Mouse (Mus musculus) brain, embryonic 14.5 days (tissue): ENCODE measurements around the gene Plch1.

Experiments used
- CTCF ChIP-seq: fragments of 200-500 bp; IDR thresholded peaks from 2 replicates; pipeline ENCODE4 v1.5.1; 2012; ENCODE audit warnings: inconsistent platforms, mild to moderate bottlenecking, moderate library complexity, borderline replicate concordance; ENCODE audit not compliant: insufficient read depth, insufficient read length; ENCODE audit errors: extremely low read depth
- POLR2A ChIP-seq: fragments of 200-500 bp; IDR thresholded peaks from 2 replicates; pipeline ENCODE4 v1.6.1; 2012; ENCODE audit warnings: mild to moderate bottlenecking, inconsistent platforms, borderline replicate concordance; ENCODE audit not compliant: poor library complexity, insufficient read depth, insufficient read length, severe bottlenecking; ENCODE audit errors: extremely low read depth

GRCm38 (mm10) chr3:63842436-63842835 lies 56.8 kb downstream of the Plch1 start:
- TF ChIP-seq POLR2A (no peak), CTCF (no peak)
